In the genomic region with DNA sequence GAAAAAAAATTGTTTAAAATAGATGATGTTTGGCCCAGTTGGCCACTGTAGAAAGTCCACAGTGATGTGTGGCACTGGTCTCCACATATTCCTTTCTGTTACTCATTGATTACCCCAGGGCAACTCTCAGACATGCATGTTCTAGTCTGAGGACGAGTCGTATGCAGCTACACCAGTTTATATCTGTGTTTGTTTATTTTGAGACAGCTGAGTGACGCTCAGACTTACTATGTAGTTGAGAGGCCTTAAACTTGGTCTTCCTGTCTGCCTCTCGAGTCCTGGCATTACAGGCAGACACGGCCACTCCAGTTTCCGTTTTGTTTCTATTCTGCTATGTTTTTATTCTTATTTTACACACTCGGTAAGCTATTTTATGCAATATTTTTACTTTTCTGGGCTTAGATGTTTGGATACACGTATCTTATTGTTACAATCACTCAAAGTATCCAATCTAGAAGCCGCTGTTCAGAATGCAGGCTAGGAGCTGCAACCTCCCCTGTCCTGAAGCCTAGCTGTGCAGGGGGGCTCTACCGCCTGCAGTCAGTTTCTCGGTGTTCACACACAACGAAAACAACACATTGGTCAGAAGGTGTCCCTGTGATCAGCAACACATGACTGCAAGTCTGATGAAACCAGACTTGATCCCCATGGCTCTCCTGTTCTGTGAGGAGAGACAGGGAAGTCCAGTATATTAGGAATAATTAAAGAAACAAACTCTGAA, we compare ENCODE assay signal across 11 mouse cellular contexts. TPM values are rescaled to one million over a fixed set of nuclear protein-coding genes. Genes with fewer than 3 reads are reported as not detected.
A peak's percentile ranks its signal among the peaks of the same experiment; 100 is the strongest.
DNase-seq lines count a peak whose midpoint lies in the region; ATAC-seq lines count a peak whose summit lies in the region.
"Had no signal": no experiment of that assay in that cellular context is flagged by ENCODE, and none has a peak within 500 bp of the region (broad histone marks: within the 10 kb centered on the region; RNA-seq: fewer than 3 reads in every experiment).

No protein-coding gene starts in this region.

- no peaks in the 10 kb centered on the region for H3K36me3 ChIP-seq in forebrain, embryonic 15.5 days
- peaks cover 4% of the 10 kb centered on the region; the same call in 1 of the 2 replicates for H3K36me3 ChIP-seq in forebrain, embryonic 10.5 days (replicated peaks)
- no peaks in the 10 kb centered on the region for H3K36me3 ChIP-seq in liver, embryonic 11.5 days (ENCODE audit: control insufficient read depth, insufficient read depth, low read length)

- H3K4me2 ChIP-seq in forebrain, embryonic 15.5 days (replicated peaks): peak overlapping the region; percentile 16; the same call in 1 of the 2 replicates
- H3K4me2 ChIP-seq in liver, embryonic 11.5 days: peak overlapping the region; percentile 7; the same call in 1 of the 2 replicates

- 69% methylated on average over 12 of the region's 12 CpGs for WGBS in forebrain, embryonic 15.5 days
- WGBS in forebrain, embryonic 10.5 days: 87% methylated on average over 12 of the region's 12 CpGs
- WGBS in liver, embryonic 11.5 days: 77% methylated on average over 12 of the region's 12 CpGs

- no peak for DNase-seq in forebrain, embryonic 10.5 days (ENCODE audit: extremely low spot score, low spot score)
- peak; percentile 26 to 49 for DNase-seq in kidney, postnatal 4 days
- no peak for DNase-seq in kidney, adult 18-20 months
- DNase-seq in CD4-positive, CD25-positive, alpha-beta regulatory T cell, adult 2 months (ENCODE audit: low read depth, low spot score): peak; percentile 63
- DNase-seq in liver, embryonic 11.5 days (ENCODE audit: low spot score): no peak
- DNase-seq in left cerebral cortex, postnatal 25 days (ENCODE audit: low spot score in 2 of 2): no peak
- DNase-seq in testis, postnatal 10 days (ENCODE audit: low spot score): no peak
- DNase-seq: B cell, adult 2 months; layer of hippocampus, adult 9-11 months; right cerebral cortex, adult 18-20 months had no signal

- H3K9ac ChIP-seq in forebrain, embryonic 15.5 days (replicated peaks): no peak overlapping the region
- H3K9ac ChIP-seq in liver, embryonic 11.5 days (ENCODE audit: low read depth, low read length): no peak overlapping the region

- H3K4me3 ChIP-seq in forebrain, embryonic 15.5 days: no peak overlapping the region
- no peak overlapping the region for H3K4me3 ChIP-seq in forebrain, embryonic 10.5 days
- H3K4me3 ChIP-seq in liver, embryonic 11.5 days (ENCODE audit: low read depth, low read length): no peak overlapping the region

- intact Hi-C loops in left cerebral cortex, postnatal 25 days (cut with DNase I): no loop called here

- no peak for ATAC-seq in forebrain, embryonic 15.5 days (replicated peaks)
- ATAC-seq in liver, embryonic 11.5 days (replicated peaks; ENCODE audit: low FRiP score): no peak

- no peaks in the 10 kb centered on the region for H3K9me3 ChIP-seq in forebrain, embryonic 15.5 days
- no peaks in the 10 kb centered on the region for H3K9me3 ChIP-seq in forebrain, embryonic 10.5 days
- H3K9me3 ChIP-seq in liver, embryonic 11.5 days (ENCODE audit: control insufficient read depth, low read length): no peaks in the 10 kb centered on the region

- H3K4me1 ChIP-seq in forebrain, embryonic 15.5 days: peaks cover 18% of the 10 kb centered on the region
- H3K4me1 ChIP-seq in forebrain, embryonic 10.5 days: peaks cover 35% of the 10 kb centered on the region
- peaks cover 14% of the 10 kb centered on the region for H3K4me1 ChIP-seq in liver, embryonic 11.5 days (replicated peaks; ENCODE audit: control insufficient read depth, insufficient read depth, low read length)

- no peak overlapping the region for H3K27ac ChIP-seq in forebrain, embryonic 15.5 days (replicated peaks)
- no peak overlapping the region for H3K27ac ChIP-seq in forebrain, embryonic 10.5 days
- no peak overlapping the region for H3K27ac ChIP-seq in liver, embryonic 11.5 days (ENCODE audit: low read depth, low read length)

- H3K27me3 ChIP-seq in forebrain, embryonic 15.5 days: no peaks in the 10 kb centered on the region
- no peaks in the 10 kb centered on the region for H3K27me3 ChIP-seq in forebrain, embryonic 10.5 days (ENCODE audit: poor library complexity, severe bottlenecking)
- H3K27me3 ChIP-seq in liver, embryonic 11.5 days (replicated peaks; ENCODE audit: control insufficient read depth, insufficient read depth, low read length): no peaks in the 10 kb centered on the region

RNA-seq across cellular contexts. Expression of a gene that starts 12.4 kb away (rescaled TPM):
- polyA plus RNA-seq in forebrain, embryonic 15.5 days (2015; fragmentation: Nextera tagmentation; extraction: Ambion mirVana): 52.4 and 55.1 TPM in 2 replicates
- polyA plus RNA-seq in forebrain, embryonic 10.5 days (2016; fragmentation: Nextera tagmentation; extraction: Ambion mirVana): 17.9 and 19.0 TPM in 2 replicates
- 8.9 and 9.4 TPM in 2 replicates for polyA plus RNA-seq in liver, embryonic 11.5 days (2014; fragmentation: Nextera tagmentation; extraction: Ambion mirVana)
- 10 to 100 TPM; 40.3 to 43.2 TPM for total RNA-seq in left cerebral cortex, postnatal 25 days (2021)

RNA-seq across cellular contexts. Expression of a gene that starts 34.3 kb away (rescaled TPM):
- polyA plus RNA-seq in forebrain, embryonic 15.5 days (2015; fragmentation: Nextera tagmentation; extraction: Ambion mirVana): 47.7 and 48.1 TPM in 2 replicates
- polyA plus RNA-seq in forebrain, embryonic 10.5 days (2016; fragmentation: Nextera tagmentation; extraction: Ambion mirVana): 28.7 and 28.8 TPM in 2 replicates
- polyA plus RNA-seq in liver, embryonic 11.5 days (2014; fragmentation: Nextera tagmentation; extraction: Ambion mirVana): 6.1 and 9.1 TPM in 2 replicates
- 10 to 100 TPM; 25.3 to 27.3 TPM for total RNA-seq in left cerebral cortex, postnatal 25 days (2021)

RNA-seq across cellular contexts. Expression of a gene that starts 48.9 kb away (rescaled TPM):
- polyA plus RNA-seq in forebrain, embryonic 15.5 days (2015; fragmentation: Nextera tagmentation; extraction: Ambion mirVana): 3.5 and 3.8 TPM in 2 replicates
- 2.5 and 3.1 TPM in 2 replicates for polyA plus RNA-seq in forebrain, embryonic 10.5 days (2016; fragmentation: Nextera tagmentation; extraction: Ambion mirVana)
- 2.5 and 2.6 TPM in 2 replicates for polyA plus RNA-seq in liver, embryonic 11.5 days (2014; fragmentation: Nextera tagmentation; extraction: Ambion mirVana)
- 1 to 10 TPM; 4.1 to 4.5 TPM for total RNA-seq in left cerebral cortex, postnatal 25 days (2021)

Comparison
In these comparisons a context has a peak if more than half of its experiments do, and no peak if none do; other contexts are left out.
1. DNase-seq: peak in kidney, postnatal 4 days (2 of 2) and CD4-positive, CD25-positive, alpha-beta regulatory T cell, adult 2 months (single experiment); none in forebrain, embryonic 10.5 days (single experiment), kidney, adult 18-20 months (single experiment), liver, embryonic 11.5 days (single experiment), left cerebral cortex, postnatal 25 days (0 of 2) and testis, postnatal 10 days (single experiment).